Mouse (Mus musculus) ES-E14 (cell line): Measurements from ENCODE around the gene Clint1. TPM values are rescaled to one million over a fixed set of nuclear protein-coding genes. Genes with fewer than 3 reads are reported as not detected.

ENCODE experiments used
- DNase-seq: peaks from one replicate; pipeline ENCODE4 v3.0.0-alpha.2; 2013; ENCODE audit warnings: low read depth, low spot score
- H3K27ac ChIP-seq: 2 replicates; pipeline ENCODE4 v1.5.1; 2012; ENCODE audit warnings: low read depth, mild to moderate bottlenecking, low read length, moderate library complexity, mixed read lengths; ENCODE audit not compliant: poor library complexity, insufficient read depth, severe bottlenecking
- H3K36me3 ChIP-seq: 2 replicates; pipeline ENCODE4 v1.6.1; 2012; ENCODE audit warnings: mild to moderate bottlenecking, low read length, moderate library complexity, mixed read lengths; ENCODE audit not compliant: control insufficient read depth, poor library complexity, insufficient read depth, severe bottlenecking
- H3K4me1 ChIP-seq, 2 experiments: fragments of 150-350 bp in 1 of 2; sonication (generic) in 1 of 2; 2 replicates each; pipeline ENCODE4 v1.6.1; 2012; ENCODE audit warnings: low read length in 2 of 2, mild to moderate bottlenecking in 1 of 2, mixed read lengths in 1 of 2; ENCODE audit not compliant: control insufficient read depth in 2 of 2, insufficient read depth in 2 of 2, poor library complexity in 1 of 2
- H3K4me3 ChIP-seq, 2 experiments: fragments of 150-350 bp in 1 of 2; sonication (generic) in 1 of 2; 2 replicates each; pipeline ENCODE4 v1.5.1; 2012; ENCODE audit warnings: low read length in 2 of 2, low read depth in 1 of 2, mild to moderate bottlenecking in 1 of 2, mixed read lengths in 1 of 2; ENCODE audit not compliant: insufficient read depth in 1 of 2, poor library complexity in 1 of 2, severe bottlenecking in 1 of 2
- H3K9ac ChIP-seq: 2 replicates; pipeline ENCODE4 v1.6.1; 2012; ENCODE audit warnings: low read depth, mild to moderate bottlenecking, low read length, mixed read lengths; ENCODE audit not compliant: poor library complexity, insufficient read depth, severe bottlenecking
- H3K9me3 ChIP-seq: fragments of 150-350 bp; sonication (generic); 2 replicates; pipeline ENCODE4 v1.6.1; 2012; ENCODE audit warnings: low read depth, mild to moderate bottlenecking, low read length; ENCODE audit not compliant: control insufficient read depth, insufficient read depth
- CHD2 ChIP-seq: IDR thresholded peaks from 2 replicates; pipeline ENCODE4 v1.6.1; 2014; ENCODE audit warnings: mild to moderate bottlenecking, low read depth, low read length, inconsistent platforms
- HCFC1 ChIP-seq: IDR thresholded peaks from 2 replicates; pipeline ENCODE4 v1.6.1; 2012; ENCODE audit warnings: low read length, inconsistent platforms, borderline replicate concordance; ENCODE audit not compliant: insufficient read depth
- MAFK ChIP-seq: IDR thresholded peaks from 2 replicates; pipeline ENCODE4 v1.6.1; 2014; ENCODE audit warnings: mild to moderate bottlenecking, low read depth, low read length, inconsistent platforms; ENCODE audit not compliant: insufficient read depth
- ZC3H11A ChIP-seq: IDR thresholded peaks from 2 replicates; pipeline ENCODE4 v1.6.1; 2012; ENCODE audit warnings: low read depth, mild to moderate bottlenecking, inconsistent platforms, low read length, borderline replicate concordance
- ZNF384 ChIP-seq: IDR thresholded peaks from 2 replicates; pipeline ENCODE4 v1.6.1; 2012; ENCODE audit warnings: low read depth, low read length, inconsistent platforms
- in situ Hi-C, 2 experiments: fragments of 600-800 bp; cut with MboI; formaldehyde crosslinking; loops; one replicate each; pipeline ENCODE4 v1.15.1; 2025; ENCODE audit warnings: low sequenced_read_pairs in 2 of 2, inconsistent platforms in 1 of 2; ENCODE audit not compliant: unreplicated experiment in 2 of 2
- total RNA-seq: library from RNA; depleted of rRNA; stranded (reverse); fragments of 300-350 nt; gene quantifications from 2 replicates; pipeline ENCODE4 v1.2.3, GENCODE M21; 2012

Gene Clint1
- total RNA-seq, 1 experiment, result 40.7 TPM

DNA sequence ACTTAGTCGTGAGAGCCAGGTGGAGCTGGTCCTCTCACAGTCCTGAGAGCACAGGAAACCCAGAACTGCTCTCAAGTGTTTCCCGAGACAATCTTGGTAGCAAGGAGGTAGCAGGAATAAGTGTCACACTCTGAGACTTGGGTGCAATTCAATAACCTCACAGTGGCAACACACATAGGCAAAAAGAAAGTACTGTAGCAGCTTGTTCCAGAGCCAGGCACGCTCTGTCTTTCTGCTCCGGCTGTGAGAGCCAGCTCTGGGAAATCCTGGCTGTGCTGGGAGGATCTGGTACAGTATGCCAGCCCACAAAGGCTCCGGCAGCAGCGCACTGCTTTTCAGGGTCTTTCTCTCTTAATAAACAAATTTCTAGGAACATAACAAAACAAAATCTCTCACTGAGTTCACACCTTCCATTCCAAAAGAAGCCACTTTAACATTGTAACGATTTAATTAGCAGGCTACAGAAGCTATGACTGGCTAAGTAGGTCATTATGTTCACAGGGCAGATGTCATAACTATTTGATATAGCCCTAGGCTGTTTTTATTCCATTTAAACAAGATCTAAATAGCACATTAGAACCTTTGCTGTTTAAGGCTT, 91.4 kb downstream of the Clint1 start:
- TF ChIP-seq CHD2 (no peak), HCFC1 (no peak), ZNF384 (no peak), ZC3H11A (no peak), MAFK (no peak)
- in situ Hi-C loops, result no loop called here
- Histone ChIP-seq H3K4me1 (peaks cover 0 to 3% of the 10 kb centered on the region in 2 experiments; a peak in 1 of 4 replicates), H3K4me3 (peak overlapping the region in 1 of 2 experiments; percentile 92; a peak in 1 of 4 replicates), H3K27ac (no peak overlapping the region), H3K9me3 (no peaks in the 10 kb centered on the region), H3K9ac (no peak overlapping the region; the same call in 1 of the 2 replicates), H3K36me3 (peaks cover 4% of the 10 kb centered on the region)
- no peak for DNase-seq

DNA sequence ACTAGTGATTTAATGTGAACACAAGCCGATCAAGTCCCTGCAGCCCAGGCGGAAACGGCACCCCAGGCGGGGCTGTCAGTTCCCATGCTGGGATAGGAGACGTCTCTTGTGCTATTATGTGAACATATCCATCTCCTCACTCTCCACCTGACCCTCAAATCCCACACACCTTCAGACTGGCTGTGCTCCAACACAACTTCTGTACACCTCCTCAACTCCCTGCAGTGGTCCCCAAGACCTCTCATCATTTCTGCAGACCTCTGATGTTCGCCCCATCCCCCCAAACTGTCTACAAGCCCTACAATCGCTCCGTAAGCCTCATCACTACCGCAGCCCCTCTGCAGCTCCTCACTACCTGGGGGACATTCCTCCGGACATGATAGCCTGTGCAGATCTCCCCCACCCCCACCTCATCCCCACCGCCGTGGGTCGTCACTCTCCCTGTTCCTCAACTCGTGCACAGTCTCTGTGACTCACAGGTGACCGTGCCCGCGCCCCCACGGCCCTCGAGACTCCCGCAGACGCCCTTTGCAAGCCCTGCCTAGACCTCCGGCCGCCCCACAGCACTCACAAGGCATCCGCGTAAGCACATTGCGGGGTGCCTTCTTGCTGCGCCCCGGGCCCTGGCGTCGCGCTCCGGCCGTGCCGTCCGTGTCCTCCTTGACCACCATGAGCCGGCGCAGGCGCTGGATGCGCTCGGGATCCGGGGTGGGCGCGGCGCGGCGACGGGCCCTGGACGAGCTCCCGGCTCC, 92.2 kb downstream of the Clint1 start:
- in situ Hi-C loops, result no loop called here
- no peak overlapping the region for H3K27ac ChIP-seq
- TF ChIP-seq CHD2 (no peak), ZC3H11A (no peak), MAFK (no peak), ZNF384 (no peak), HCFC1 (no peak)
- peaks cover 3% of the 10 kb centered on the region; the same call in 1 of the 2 replicates for H3K36me3 ChIP-seq
- peaks cover 0 to 3% of the 10 kb centered on the region in 2 experiments; a peak in 1 of 4 replicates for H3K4me1 ChIP-seq
- H3K9me3 ChIP-seq, result no peaks in the 10 kb centered on the region
- no peak for DNase-seq
- H3K9ac ChIP-seq, result peak overlapping the region; percentile 78
- peak overlapping the region; percentile 75 to 92 for H3K4me3 ChIP-seq

DNA sequence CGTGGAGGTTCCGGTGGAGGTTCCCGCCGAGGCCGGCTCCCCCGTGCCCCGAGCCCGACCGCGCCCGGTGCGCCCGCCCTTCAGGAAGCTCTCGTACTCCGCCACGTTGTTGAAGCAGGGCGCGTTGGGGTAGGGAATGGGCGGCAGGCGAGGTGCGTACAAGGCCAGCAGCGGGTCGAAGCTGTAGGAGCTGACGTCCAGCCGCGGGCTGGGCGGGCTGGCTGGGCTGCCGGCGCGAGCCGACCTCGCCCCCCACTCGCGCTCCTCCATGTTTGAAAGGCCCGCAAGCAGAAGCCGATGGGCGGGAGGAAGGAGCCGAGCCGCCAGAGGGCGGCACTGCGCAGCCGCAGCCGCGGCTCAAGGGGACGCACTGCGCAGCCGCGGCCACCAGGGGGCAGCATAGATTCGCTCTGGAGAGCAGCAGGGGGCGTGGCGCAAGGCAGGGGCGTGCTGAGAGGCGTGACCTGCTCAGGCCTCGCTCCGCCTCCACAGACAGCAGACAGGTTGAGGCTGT, 92.8 kb downstream of the Clint1 start, which contains the start of gene Lsm11:
TSS of gene Lsm11 (minus strand) at position 293 of the 514 bp plus-strand sequence.
- Histone ChIP-seq H3K36me3 (peaks cover 3% of the 10 kb centered on the region; the same call in 1 of the 2 replicates), H3K27ac (no peak within 1 kb of the TSS), H3K4me3 (peak within 1 kb of the TSS; percentile 75 to 92), H3K9me3 (no peaks in the 10 kb centered on the region), H3K9ac (peak within 1 kb of the TSS; percentile 78), H3K4me1 (peaks cover 0 to 3% of the 10 kb centered on the region in 2 experiments; a peak in 1 of 4 replicates)
- peak; percentile 84 for DNase-seq
- in situ Hi-C loops, result no loop called here
- 0 out of 2 replicates have a peak, but pooled peaks have one; percentile 62 for TF ChIP-seq HCFC1
- no peak for TF ChIP-seq ZNF384
- TF ChIP-seq ZC3H11A, result peak; percentile 80

DNA sequence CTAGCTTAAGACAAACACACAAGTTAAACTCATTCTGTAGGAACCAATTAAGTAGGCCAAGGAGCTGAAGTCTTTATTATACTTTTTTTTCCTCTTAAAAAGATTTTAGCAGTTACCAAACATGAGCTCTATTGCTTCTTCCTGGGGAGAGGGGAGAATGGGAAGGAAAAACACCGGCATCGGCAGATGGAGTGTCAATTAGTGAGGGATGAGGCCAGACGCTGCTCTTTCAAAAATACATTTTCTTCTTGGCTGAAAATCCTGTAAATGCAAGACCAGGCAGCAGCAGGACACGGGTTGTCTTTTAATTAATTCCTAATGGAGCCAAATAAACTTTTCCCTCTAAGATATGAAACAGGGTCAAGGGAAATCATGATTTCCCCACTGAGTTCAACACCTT, 94.9 kb downstream of the Clint1 start:
- no peak for DNase-seq
- in situ Hi-C loops, result no loop called here
- no peak for TF ChIP-seq ZC3H11A
- no peak for TF ChIP-seq HCFC1
- TF ChIP-seq CHD2, result no peak
- TF ChIP-seq ZNF384, result no peak
- TF ChIP-seq MAFK, result no peak
- Histone ChIP-seq H3K4me1 (0 out of 4 replicates have a peak, but pooled peaks cover 0 to 3% of the 10 kb centered on the region in 2 experiments), H3K9ac (no peak overlapping the region), H3K4me3 (no peak overlapping the region), H3K36me3 (peaks cover 7% of the 10 kb centered on the region), H3K9me3 (no peaks in the 10 kb centered on the region), H3K27ac (no peak overlapping the region)
